Mouse (Mus musculus) adrenal gland, postnatal 0 days (tissue): ENCODE results near the gene Hykk. TPM values are rescaled to one million over a fixed set of nuclear protein-coding genes. Genes with fewer than 3 reads are reported as not detected.

Experiments used
- polyA plus RNA-seq: library from polyadenylated mRNA; unstranded; fragments of >200 nt; fragmentation: Nextera tagmentation; extraction: Ambion mirVana; gene quantifications from 2 replicates; pipeline ENCODE4 v1.2.1, GENCODE M21; 2015

The Hykk gene
- polyA plus RNA-seq: 2.0 and 2.2 TPM in 2 replicates

DNA sequence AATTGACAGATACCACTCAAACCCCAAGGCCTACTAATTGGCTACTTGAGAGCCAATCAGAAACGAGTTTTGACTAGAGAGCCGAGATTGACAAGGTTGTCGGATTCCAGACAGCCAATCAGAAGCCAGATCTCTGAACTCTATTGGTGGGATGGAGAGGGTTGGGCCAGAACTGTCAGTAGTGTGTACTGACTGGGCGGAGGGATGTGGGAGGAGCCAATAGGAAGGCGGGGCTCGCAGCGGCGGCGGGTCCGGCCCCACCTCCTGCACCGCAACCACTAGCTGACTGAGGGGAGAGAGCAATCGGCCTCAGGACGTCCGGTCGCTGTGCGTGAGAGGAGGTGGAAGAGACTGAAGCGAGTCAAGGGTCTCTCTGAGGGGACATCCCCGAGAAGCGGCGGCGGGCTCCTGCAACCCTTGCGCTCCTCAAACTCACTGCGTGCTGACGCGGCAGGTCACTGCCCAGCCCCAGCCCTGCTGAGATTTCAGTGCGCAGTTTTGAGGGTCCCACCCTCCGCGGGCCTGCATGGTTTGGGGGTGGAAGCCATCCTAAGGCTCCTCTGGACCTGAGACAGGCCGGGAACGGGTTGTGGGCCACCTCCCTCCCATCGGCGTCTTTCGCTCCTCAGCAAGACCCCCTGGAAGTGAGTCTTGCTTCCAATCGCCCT, at the start of gene Hykk:
Gene Hykk (plus strand): TSS at position 274 of the 668 bp plus-strand sequence.

DNA sequence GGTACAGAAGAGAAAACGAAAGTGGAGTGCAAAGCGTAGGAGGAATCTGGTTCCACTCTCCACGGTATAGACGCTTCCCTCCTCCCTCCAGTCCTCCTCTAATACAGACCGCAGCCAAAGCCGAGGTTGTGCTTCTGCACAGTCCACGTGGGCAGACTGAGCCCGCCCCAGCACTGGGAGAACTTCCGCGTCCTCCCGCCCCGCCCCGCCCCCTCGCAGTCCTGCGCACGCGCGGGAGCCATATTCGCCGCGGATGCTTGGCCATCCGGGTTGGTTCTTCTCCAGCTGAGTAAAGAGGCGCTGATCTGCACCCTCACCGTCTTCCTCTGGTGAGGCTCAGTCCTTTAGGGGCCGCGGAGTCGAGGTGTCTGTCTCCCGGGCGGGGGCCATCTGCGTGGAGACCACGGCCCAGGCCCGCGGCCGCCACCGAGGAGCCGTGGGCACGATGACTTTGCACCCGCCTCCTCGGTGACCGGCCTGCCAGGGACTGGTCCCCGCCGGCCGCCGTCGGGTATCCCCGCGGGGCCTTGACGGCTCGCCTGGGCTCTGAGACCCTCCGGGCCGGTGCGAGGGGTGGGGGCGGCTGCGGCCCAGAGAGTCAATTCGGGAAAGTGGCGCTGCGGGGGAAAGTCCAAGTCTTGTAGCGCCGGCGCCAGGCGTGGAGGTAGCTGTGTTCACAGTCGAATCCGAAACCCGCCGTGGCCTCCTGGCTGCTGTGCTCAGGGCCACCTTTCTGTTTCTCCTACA, 33.7 kb downstream of the Hykk start, which contains the start of the genes Psma4 and AY074887:
Gene Psma4 (plus strand): TSS at position 216 of the 747 bp plus-strand sequence.
Gene AY074887 (minus strand): TSS at position 424 of the 747 bp plus-strand sequence.

GRCm38 (mm10) chr9:54980674-54981073, 63.6 kb downstream of the Hykk start, which contains the start of gene Chrna5:
TSS of gene Chrna5 (plus strand) at chr9:54980880.

Other genes with a start within 250 kb of the Hykk start
- 7.2 and 13.1 TPM in 2 replicates for gene Dnaja4, start 218.4 kb upstream of the Hykk start, polyA plus RNA-seq
- 163 and 166 TPM in 2 replicates for gene Wdr61, start 182.8 kb upstream of the Hykk start, polyA plus RNA-seq
- gene Crabp1, start 152.5 kb upstream of the Hykk start, polyA plus RNA-seq: 6.6 and 8.8 TPM in 2 replicates
- gene Ireb2, start 53.5 kb upstream of the Hykk start, polyA plus RNA-seq: 16.0 and 18.0 TPM in 2 replicates
- 334 and 356 TPM in 2 replicates for gene Psma4, start 33.5 kb downstream of the Hykk start, polyA plus RNA-seq
- 0.79 and 1.4 TPM in 2 replicates for gene AY074887, start 33.7 kb downstream of the Hykk start, polyA plus RNA-seq
- gene Chrna5, start 63.6 kb downstream of the Hykk start, polyA plus RNA-seq: 2.6 and 9.2 TPM in 2 replicates
- 14.0 and 30.8 TPM in 2 replicates for gene Chrna3, start 109.3 kb downstream of the Hykk start, polyA plus RNA-seq
- gene Chrnb4, start 131.5 kb downstream of the Hykk start, polyA plus RNA-seq: 5.4 and 15.8 TPM in 2 replicates
- gene Ube2q2, start 231.6 kb downstream of the Hykk start, polyA plus RNA-seq: 22.0 and 27.9 TPM in 2 replicates